In genomic region chr5:129518180-129518579, GRCm38 (mm10) we compare ENCODE assay signal across 10 mouse cellular contexts. TPM values are rescaled to one million over a fixed set of nuclear protein-coding genes. Genes with fewer than 3 reads are reported as not detected.
DNase-seq lines count a peak whose midpoint lies in the region; ATAC-seq and TF ChIP-seq lines count a peak whose summit lies in the region.
"Had no signal": no experiment of that assay in that cellular context is flagged by ENCODE, and none has a peak within 500 bp of the region (broad histone marks: within the 10 kb centered on the region; RNA-seq: fewer than 3 reads in every experiment).

No protein-coding gene starts in this region.

- H3K9me3 ChIP-seq in liver, embryonic 13.5 days (replicated peaks): no peaks in the 10 kb centered on the region
- H3K9me3 ChIP-seq: neural tube, embryonic 13.5 days had no signal

- 0 out of 2 replicates have a peak, but pooled peaks have one; percentile 29 for ATAC-seq in liver, embryonic 13.5 days (ENCODE audit: low read depth)

- no peak for TF ChIP-seq CTCF in left cerebral cortex, adult 2 months (IDR thresholded peaks at IDR 0.05)

- 78% methylated on average over 4 of the region's 4 CpGs for WGBS in liver, embryonic 13.5 days (ENCODE audit: insufficient replicate concordance)

- H3K4me3 ChIP-seq in left cerebral cortex, adult 2 months: no peak overlapping the region
- no peak overlapping the region for H3K4me3 ChIP-seq in liver, embryonic 13.5 days (replicated peaks)
- H3K4me3 ChIP-seq: neural tube, embryonic 13.5 days had no signal

- intact Hi-C loops in left cerebral cortex, adult 2 months (cut with DNase I): no loop called here
- intact Hi-C loops in left cerebral cortex, postnatal 14 days (cut with DNase I): no loop called here

- peaks cover 95% of the 10 kb centered on the region for H3K36me3 ChIP-seq in liver, embryonic 13.5 days

- no peaks in the 10 kb centered on the region for H3K27me3 ChIP-seq in liver, embryonic 13.5 days
- H3K27me3 ChIP-seq: neural tube, embryonic 13.5 days had no signal

- no peak for DNase-seq in left cerebral cortex, adult 2 months (ENCODE audit: extremely low spot score in 1 of 2, low spot score in 2 of 2)
- DNase-seq in left cerebral cortex, postnatal 14 days (ENCODE audit: low spot score in 2 of 2): no peak
- DNase-seq in MN1 (ENCODE audit: low spot score): peak; percentile 85
- peak; percentile 57 for DNase-seq in cerebellum, adult 11 months
- peak; percentile 24 for DNase-seq in liver, embryonic 13.5 days
- DNase-seq in frontal cortex, postnatal 14 days (ENCODE audit: low spot score in 2 of 2): no peak
- DNase-seq in gastrocnemius, adult 18-20 months (ENCODE audit: low spot score): no peak
- DNase-seq in thymus, postnatal 36 days: no peak
- DNase-seq: lung, postnatal 10 days had no signal

- H3K4me2 ChIP-seq in liver, embryonic 13.5 days: no peak overlapping the region
- H3K4me2 ChIP-seq: neural tube, embryonic 13.5 days had no signal

- H3K27ac ChIP-seq in left cerebral cortex, adult 2 months: 0 out of 2 replicates have a peak overlapping the region, but pooled peaks have one; percentile 24
- H3K27ac ChIP-seq in liver, embryonic 13.5 days: no peak overlapping the region
- H3K27ac ChIP-seq: neural tube, embryonic 13.5 days had no signal

- no peaks in the 10 kb centered on the region for H3K4me1 ChIP-seq in liver, embryonic 13.5 days (replicated peaks)
- H3K4me1 ChIP-seq: neural tube, embryonic 13.5 days had no signal

- H3K9ac ChIP-seq in liver, embryonic 13.5 days: no peak overlapping the region
- H3K9ac ChIP-seq: neural tube, embryonic 13.5 days had no signal

RNA-seq across cellular contexts. Expression of gene Sfswap, which starts 17.2 kb away (rescaled TPM):
- total RNA-seq in left cerebral cortex, adult 2 months (2021): 100 to 1,000 TPM; 108 to 118 TPM
- total RNA-seq in left cerebral cortex, postnatal 14 days (2021): 100 to 1,000 TPM; 111 to 113 TPM
- polyA plus RNA-seq in liver, embryonic 13.5 days (2015; fragmentation: Nextera tagmentation; extraction: Ambion mirVana): 16.0 and 20.7 TPM in 2 replicates
- 10 to 100 TPM; 22.2 to 22.4 TPM for total RNA-seq in gastrocnemius, adult 18-20 months (2021)

Comparison
In these comparisons a context has a peak if more than half of its experiments do, and no peak if none do; other contexts are left out.
1. DNase-seq: peak in MN1 (single experiment), cerebellum, adult 11 months (single experiment) and liver, embryonic 13.5 days (single experiment); none in left cerebral cortex, adult 2 months (0 of 2), left cerebral cortex, postnatal 14 days (0 of 2), frontal cortex, postnatal 14 days (0 of 2), gastrocnemius, adult 18-20 months (single experiment) and thymus, postnatal 36 days (0 of 2).
2. RNA of gene Sfswap, which starts 17.2 kb away (total RNA-seq): 108 to 118 TPM in left cerebral cortex, adult 2 months and 111 to 113 TPM in left cerebral cortex, postnatal 14 days; 22.2 to 22.4 TPM in gastrocnemius, adult 18-20 months; every median in the first group is over 4 times any median in the second.